Comparison of ENCODE assay signal across 32 mouse cellular contexts in the genomic region with DNA sequence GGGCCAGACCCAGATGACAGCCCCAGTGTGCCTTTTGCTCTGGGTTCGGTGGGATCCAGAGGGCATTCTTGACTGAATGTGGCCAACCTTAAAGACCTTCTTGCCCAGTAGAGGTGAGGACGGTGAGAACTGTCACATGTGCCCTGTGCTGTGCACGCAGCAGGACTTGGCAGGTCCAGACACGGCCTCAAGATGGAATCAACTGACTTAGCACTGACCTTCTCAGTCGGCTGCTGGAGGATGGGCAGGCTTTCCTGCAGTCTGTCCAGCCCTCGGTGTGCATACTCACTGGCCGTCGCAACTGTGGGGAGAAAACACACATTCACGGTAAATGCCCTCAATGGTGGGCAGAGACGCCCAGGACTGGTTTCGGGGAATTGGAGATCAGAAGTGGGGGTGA. TPM values are rescaled to one million over a fixed set of nuclear protein-coding genes. Genes with fewer than 3 reads are reported as not detected.
DNase-seq lines count a peak whose midpoint lies in the region; ATAC-seq and TF ChIP-seq lines count a peak whose summit lies in the region.
"Had no signal": no experiment of that assay in that cellular context is flagged by ENCODE, and none has a peak within 500 bp of the region (broad histone marks: within the 10 kb centered on the region; RNA-seq: fewer than 3 reads in every experiment).

No protein-coding gene starts in this region.

- no peak for ATAC-seq in intestine, postnatal 0 days
- ATAC-seq: activated CD4-positive, CD25-positive, alpha-beta regulatory T cell, adult 4 months; CD4-positive, CD25-positive, alpha-beta regulatory T cell, adult 4 months; forebrain, embryonic 14.5 days; Patski had no signal

- no peak for TF ChIP-seq POLR2A in small intestine, adult 2 months (IDR thresholded peaks at IDR 0.05; ENCODE audit: low read depth, low read length)

- peak overlapping the region; percentile 72 for H3K4me2 ChIP-seq in intestine, postnatal 0 days (replicated peaks; ENCODE audit: low read depth)
- H3K4me2 ChIP-seq: embryonic facial prominence, embryonic 13.5 days; embryonic facial prominence, embryonic 15.5 days; forebrain, embryonic 12.5 days had no signal

- H3K27me3 ChIP-seq in intestine, postnatal 0 days (replicated peaks; ENCODE audit: control insufficient read depth, insufficient read depth, low read length), result no peaks in the 10 kb centered on the region
- H3K27me3 ChIP-seq in small intestine, adult 2 months (ENCODE audit: control insufficient read depth, insufficient read depth, low read length), result no peaks in the 10 kb centered on the region
- H3K27me3 ChIP-seq: CH12.LX; embryonic facial prominence, embryonic 13.5 days; embryonic facial prominence, embryonic 15.5 days; forebrain, embryonic 12.5 days; Patski had no signal

- H3K27ac ChIP-seq in gastrocnemius, adult 2 months, result peak overlapping the region; percentile 69
- H3K27ac ChIP-seq in intestine, postnatal 0 days (ENCODE audit: low read depth, low read length), result peak overlapping the region; percentile 57; the same call in 1 of the 2 replicates
- H3K27ac ChIP-seq in small intestine, adult 2 months (ENCODE audit: insufficient read depth, low read depth, low read length), result no peak overlapping the region
- H3K27ac ChIP-seq: embryonic facial prominence, embryonic 13.5 days; embryonic facial prominence, embryonic 15.5 days; forebrain, embryonic 10.5 days; forebrain, embryonic 12.5 days had no signal

- DNase-seq in gastrocnemius, adult 2 months, result peak; percentile 64
- no peak for DNase-seq in gastrocnemius, postnatal 10 days
- peak; percentile 24 for DNase-seq in urinary bladder, adult 2 months (ENCODE audit: low spot score)
- no peak for DNase-seq in urinary bladder, postnatal 10 days (ENCODE audit: low spot score)
- DNase-seq in embryo, embryonic 10.5 days (ENCODE audit: low spot score), result no peak
- DNase-seq in thymus, postnatal 4 days, result no peak
- DNase-seq: adrenal gland, adult 8-10 months; adrenal gland, postnatal 14 days; adrenal gland, postnatal 36 days; B cell, adult 2 months; cerebellum, adult 11-12 months; cerebellum, adult 2 months; cerebellum, adult 9-10 months; cerebellum, postnatal 10 days; cerebellum, postnatal 25 days; embryo, embryonic 11 days had no signal

- WGBS in intestine, postnatal 0 days, result 83% methylated on average over 11 of the region's 11 CpGs
- WGBS in small intestine, adult 2 months, result 92% methylated on average over 11 of the region's 11 CpGs

- no peaks in the 10 kb centered on the region for H3K4me1 ChIP-seq in intestine, postnatal 0 days (replicated peaks; ENCODE audit: control insufficient read depth, insufficient read depth, low read length)
- H3K4me1 ChIP-seq in small intestine, adult 2 months (ENCODE audit: control insufficient read depth, insufficient read depth, insufficient read length, low read length), result peaks cover 12% of the 10 kb centered on the region

- peaks cover 46% of the 10 kb centered on the region for H3K36me3 ChIP-seq in intestine, postnatal 0 days (ENCODE audit: control insufficient read depth, insufficient read depth)
- peaks cover 52% of the 10 kb centered on the region for H3K36me3 ChIP-seq in small intestine, adult 2 months (ENCODE audit: control insufficient read depth, insufficient read depth, low read length)

- H3K9ac ChIP-seq in intestine, postnatal 0 days (ENCODE audit: low read depth, low read length), result peak overlapping the region; percentile 62; the same call in 1 of the 2 replicates
- H3K9ac ChIP-seq: embryonic facial prominence, embryonic 13.5 days; embryonic facial prominence, embryonic 15.5 days; forebrain, embryonic 12.5 days had no signal

- TF ChIP-seq CTCF in gastrocnemius, adult 2 months (IDR thresholded peaks at IDR 0.05), result no peak
- TF ChIP-seq CTCF in intestine, postnatal 0 days (IDR thresholded peaks at IDR 0.05; ENCODE audit: low read depth), result no peak
- no peak for TF ChIP-seq CTCF in small intestine, adult 2 months (IDR thresholded peaks at IDR 0.05; ENCODE audit: extremely low read depth, insufficient read length, insufficient replicate concordance, low read depth, low read length)

- no peaks in the 10 kb centered on the region for H3K9me3 ChIP-seq in intestine, postnatal 0 days (ENCODE audit: control insufficient read depth)
- H3K9me3 ChIP-seq: embryonic facial prominence, embryonic 13.5 days; embryonic facial prominence, embryonic 15.5 days; forebrain, embryonic 10.5 days; forebrain, embryonic 12.5 days; G1E had no signal

- H3K4me3 ChIP-seq in gastrocnemius, adult 2 months, result 0 out of 2 replicates have a peak overlapping the region, but pooled peaks have one; percentile 4
- H3K4me3 ChIP-seq in intestine, postnatal 0 days (ENCODE audit: low read depth, low read length), result peak overlapping the region; percentile 34
- peak overlapping the region; percentile 82; the same call in 1 of the 2 replicates for H3K4me3 ChIP-seq in small intestine, adult 2 months (ENCODE audit: low read depth, low read length)
- H3K4me3 ChIP-seq: embryonic facial prominence, embryonic 13.5 days; embryonic facial prominence, embryonic 15.5 days; erythroblast, embryonic 14.5 days; forebrain, embryonic 10.5 days; forebrain, embryonic 12.5 days had no signal

- intact Hi-C loops in gastrocnemius, adult 2 months (cut with DNase I), result no loop called here

RNA-seq across cellular contexts. Expression of a gene that starts 6.7 kb away (rescaled TPM):
- 10 to 100 TPM; 42.4 to 75.0 TPM for total RNA-seq in gastrocnemius, adult 2 months (2021)
- 10 to 100 TPM; 37.2 to 41.7 TPM for total RNA-seq in gastrocnemius, postnatal 10 days (2021)
- polyA plus RNA-seq in urinary bladder, adult 2 months (2012; rRNA removed), result 34.6 and 43.6 TPM in 2 replicates
- polyA plus RNA-seq in intestine, postnatal 0 days (2015; fragmentation: Nextera tagmentation; extraction: Ambion mirVana), result 521 and 545 TPM in 2 replicates
- 137 and 299 TPM in 2 replicates for polyA plus RNA-seq in small intestine, adult 2 months (2012; rRNA removed)

RNA-seq across cellular contexts. Expression of a gene that starts 9.4 kb away (rescaled TPM):
- 1 to 10 TPM; 2.7 to 3.4 TPM for total RNA-seq in gastrocnemius, adult 2 months (2021)
- 1 to 10 TPM; 6.6 to 6.8 TPM for total RNA-seq in gastrocnemius, postnatal 10 days (2021)
- polyA plus RNA-seq in urinary bladder, adult 2 months (2012; rRNA removed), result 8.7 and 10.0 TPM in 2 replicates
- 15.8 and 16.0 TPM in 2 replicates for polyA plus RNA-seq in intestine, postnatal 0 days (2015; fragmentation: Nextera tagmentation; extraction: Ambion mirVana)
- polyA plus RNA-seq in small intestine, adult 2 months (2012; rRNA removed), result 39.7 and 96.6 TPM in 2 replicates

RNA-seq across cellular contexts. Expression of a gene that starts 14.1 kb away (rescaled TPM):
- total RNA-seq in gastrocnemius, adult 2 months (2021), result not detected
- not detected for total RNA-seq in gastrocnemius, postnatal 10 days (2021)
- not detected in 2 replicates for polyA plus RNA-seq in urinary bladder, adult 2 months (2012; rRNA removed)
- not detected in 2 replicates for polyA plus RNA-seq in intestine, postnatal 0 days (2015; fragmentation: Nextera tagmentation; extraction: Ambion mirVana)
- not detected in 2 replicates for polyA plus RNA-seq in small intestine, adult 2 months (2012; rRNA removed)
- total RNA-seq: adrenal gland, adult 18-20 months; adrenal gland, adult 8-10 months; adrenal gland, postnatal 14 days; adrenal gland, postnatal 36 days; CH12.LX; G1E had no signal
- polyA plus RNA-seq: activated CD4-positive, CD25-positive, alpha-beta regulatory T cell, adult 4 months; CD4-positive, CD25-positive, alpha-beta regulatory T cell, adult 4 months; cerebellum, adult 2 months; cortical plate, adult 2 months; embryonic facial prominence, embryonic 11.5 days; embryonic facial prominence, embryonic 13.5 days; embryonic facial prominence, embryonic 15.5 days; erythroblast, embryonic 14.5 days; forebrain, embryonic 10.5 days; forebrain, embryonic 12.5 days; forebrain, embryonic 14.5 days; G1E; Patski had no signal

RNA-seq across cellular contexts. Expression of a gene that starts 17.1 kb away (rescaled TPM):
- 1 to 10 TPM; 1.3 to 2.1 TPM for total RNA-seq in gastrocnemius, adult 2 months (2021)
- 10 to 100 TPM; 14.4 to 20.3 TPM for total RNA-seq in gastrocnemius, postnatal 10 days (2021)
- 4.6 and 5.3 TPM in 2 replicates for polyA plus RNA-seq in urinary bladder, adult 2 months (2012; rRNA removed)
- 22.5 and 23.5 TPM in 2 replicates for polyA plus RNA-seq in intestine, postnatal 0 days (2015; fragmentation: Nextera tagmentation; extraction: Ambion mirVana)
- 7.6 and 16.3 TPM in 2 replicates for polyA plus RNA-seq in small intestine, adult 2 months (2012; rRNA removed)

RNA-seq across cellular contexts. Expression of a gene that starts 29.4 kb away (rescaled TPM):
- 100 to 1,000 TPM; 165 to 176 TPM for total RNA-seq in gastrocnemius, adult 2 months (2021)
- total RNA-seq in gastrocnemius, postnatal 10 days (2021), result 10 to 100 TPM; 91.9 to 99.8 TPM
- 14.4 and 17.2 TPM in 2 replicates for polyA plus RNA-seq in urinary bladder, adult 2 months (2012; rRNA removed)
- polyA plus RNA-seq in intestine, postnatal 0 days (2015; fragmentation: Nextera tagmentation; extraction: Ambion mirVana), result 7.0 and 8.0 TPM in 2 replicates
- 21.3 and 22.9 TPM in 2 replicates for polyA plus RNA-seq in small intestine, adult 2 months (2012; rRNA removed)

Comparison
In these comparisons a context has a peak if more than half of its experiments do, and no peak if none do; other contexts are left out.
1. DNase-seq: peak in gastrocnemius, adult 2 months (single experiment) and urinary bladder, adult 2 months (single experiment); none in gastrocnemius, postnatal 10 days (single experiment), urinary bladder, postnatal 10 days (single experiment), embryo, embryonic 10.5 days (single experiment) and thymus, postnatal 4 days (single experiment).
2. H3K4me3 ChIP-seq: peak in every context shown above with its lines; median percentile 82 in small intestine, adult 2 months; 34 in intestine, postnatal 0 days; 4 in gastrocnemius, adult 2 months.